Mouse (Mus musculus): ENCODE measurements around the gene Tdrd6. TPM values are rescaled to one million over a fixed set of nuclear protein-coding genes. Genes with fewer than 3 reads are reported as not detected.

Gene Tdrd6
- polyA plus RNA-seq, 1 experiment, result not detected

DNA sequence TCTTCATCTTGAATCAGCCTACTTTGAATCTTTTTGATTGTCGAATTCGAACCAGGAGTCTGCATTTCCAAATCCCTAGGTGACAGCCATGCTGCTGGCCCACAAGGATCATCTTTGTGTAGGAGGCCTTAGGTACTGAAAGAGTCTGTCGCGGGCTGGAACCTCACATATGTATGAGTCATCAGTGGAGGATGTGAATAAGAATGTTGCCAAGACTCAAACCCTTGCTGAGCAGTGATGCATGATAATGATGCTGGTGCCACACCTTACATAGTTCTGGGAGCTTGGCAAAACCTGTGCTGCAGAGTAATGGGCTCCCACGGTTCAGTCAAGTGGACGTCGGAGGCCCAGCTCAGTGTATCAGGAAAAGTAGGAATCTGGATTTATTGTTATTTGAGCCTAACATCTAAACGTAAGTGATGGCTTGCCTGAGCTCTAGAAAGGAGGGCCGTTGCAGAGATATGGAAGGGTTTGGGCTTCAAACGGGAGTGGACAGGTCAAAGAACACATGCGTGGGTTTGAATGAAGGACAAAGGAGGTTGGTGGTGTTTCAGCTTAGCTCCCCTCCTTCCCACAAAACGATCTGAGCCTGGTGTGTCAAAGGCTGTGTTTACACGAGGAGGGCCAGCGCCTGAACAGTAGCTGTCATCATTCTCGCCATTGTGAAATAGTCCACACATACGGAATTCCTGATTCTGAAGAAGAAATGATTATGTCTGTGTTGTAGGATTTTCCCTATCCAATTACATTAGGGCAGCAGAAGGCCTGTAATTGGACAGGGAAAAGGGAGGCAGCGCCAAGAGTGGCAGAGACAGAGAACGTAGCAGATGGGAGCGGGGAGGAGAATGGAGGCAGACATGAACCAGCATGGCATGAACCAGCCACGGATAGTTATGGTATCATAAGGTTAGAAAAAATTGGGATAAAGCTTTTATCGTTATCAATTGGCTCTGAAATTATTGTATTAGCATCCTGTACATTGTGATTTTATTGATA lies 37.5 kb downstream of the Tdrd6 start:
- Histone ChIP-seq H3K27ac (ENCODE audit: insufficient read depth, low read depth, low read length) (no peak overlapping the region), H3K4me1 (ENCODE audit: control insufficient read depth, insufficient read depth, insufficient read length, low read length) (no peaks in the 10 kb centered on the region), H3K36me3 (ENCODE audit: control insufficient read depth, insufficient read depth, low read length) (no peaks in the 10 kb centered on the region), H3K4me3 (ENCODE audit: low read depth, low read length) (no peak overlapping the region), H3K27me3 (ENCODE audit: control insufficient read depth, insufficient read depth, low read length) (no peaks in the 10 kb centered on the region)
- 84% methylated on average over 21 of the region's 21 CpGs for WGBS
- TF ChIP-seq CTCF (IDR thresholded peaks at IDR 0.05; ENCODE audit: extremely low read depth, insufficient read length, insufficient replicate concordance, low read depth, low read length) (no peak), POLR2A (IDR thresholded peaks at IDR 0.05; ENCODE audit: low read depth, low read length) (no peak)

DNA sequence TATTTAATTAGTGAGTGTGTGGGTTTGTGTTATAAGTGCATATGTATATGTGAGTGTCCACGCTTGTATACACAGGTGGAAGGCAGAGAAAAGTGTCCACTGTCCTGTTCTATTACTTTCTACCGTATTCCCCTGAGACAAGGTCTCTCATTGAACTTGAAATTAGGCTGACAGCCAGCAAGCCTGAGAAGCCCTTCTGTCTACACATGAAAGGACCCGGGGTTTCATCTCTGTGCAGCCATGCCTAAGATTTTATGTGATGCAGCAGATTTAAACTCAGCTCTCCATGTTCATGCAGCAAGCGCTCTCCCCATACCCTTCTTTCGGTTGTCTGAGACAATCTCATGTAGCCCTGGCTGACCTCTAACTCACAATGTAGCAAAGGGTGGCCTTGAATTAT lies 39.6 kb downstream of the Tdrd6 start:
- Histone ChIP-seq H3K4me1 (ENCODE audit: control insufficient read depth, insufficient read depth, insufficient read length, low read length) (no peaks in the 10 kb centered on the region), H3K27me3 (ENCODE audit: control insufficient read depth, insufficient read depth, low read length) (no peaks in the 10 kb centered on the region), H3K4me3 (ENCODE audit: low read depth, low read length) (no peak overlapping the region), H3K27ac (ENCODE audit: insufficient read depth, low read depth, low read length) (no peak overlapping the region), H3K36me3 (ENCODE audit: control insufficient read depth, insufficient read depth, low read length) (no peaks in the 10 kb centered on the region)
- WGBS, result 83% methylated on average over 5 of the region's 5 CpGs
- TF ChIP-seq CTCF (IDR thresholded peaks at IDR 0.05; ENCODE audit: extremely low read depth, insufficient read length, insufficient replicate concordance, low read depth, low read length) (no peak), POLR2A (IDR thresholded peaks at IDR 0.05; ENCODE audit: low read depth, low read length) (no peak)

DNA sequence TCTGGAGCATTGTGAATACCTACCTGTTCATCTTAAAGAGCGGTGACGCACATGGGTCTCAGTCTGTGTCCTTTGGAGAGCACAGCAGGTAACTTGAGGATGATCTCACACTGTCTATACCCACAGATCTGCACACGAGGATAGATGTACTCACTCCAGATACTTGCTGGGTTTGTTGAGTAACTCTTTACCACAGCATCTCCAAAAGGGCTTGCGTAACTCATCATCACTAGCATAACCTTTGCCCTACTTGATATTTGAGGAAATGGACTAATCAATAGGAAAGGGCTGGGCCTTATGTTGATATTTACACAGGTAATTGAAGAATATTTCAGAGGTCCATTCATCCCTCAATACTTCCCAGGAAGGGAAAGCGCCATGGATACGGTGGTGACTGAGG lies 40.3 kb downstream of the Tdrd6 start:
- 66% methylated on average over 6 of the region's 6 CpGs for WGBS
- no peaks in the 10 kb centered on the region for H3K36me3 ChIP-seq (ENCODE audit: control insufficient read depth, insufficient read depth, low read length)
- TF ChIP-seq POLR2A (IDR thresholded peaks at IDR 0.05; ENCODE audit: low read depth, low read length), result no peak
- TF ChIP-seq CTCF (IDR thresholded peaks at IDR 0.05; ENCODE audit: extremely low read depth, insufficient read length, insufficient replicate concordance, low read depth, low read length), result no peak
- no peak overlapping the region for H3K27ac ChIP-seq (ENCODE audit: insufficient read depth, low read depth, low read length)
- H3K4me3 ChIP-seq (ENCODE audit: low read depth, low read length), result no peak overlapping the region
- no peaks in the 10 kb centered on the region for H3K4me1 ChIP-seq (ENCODE audit: control insufficient read depth, insufficient read depth, insufficient read length, low read length)
- no peaks in the 10 kb centered on the region for H3K27me3 ChIP-seq (ENCODE audit: control insufficient read depth, insufficient read depth, low read length)

DNA sequence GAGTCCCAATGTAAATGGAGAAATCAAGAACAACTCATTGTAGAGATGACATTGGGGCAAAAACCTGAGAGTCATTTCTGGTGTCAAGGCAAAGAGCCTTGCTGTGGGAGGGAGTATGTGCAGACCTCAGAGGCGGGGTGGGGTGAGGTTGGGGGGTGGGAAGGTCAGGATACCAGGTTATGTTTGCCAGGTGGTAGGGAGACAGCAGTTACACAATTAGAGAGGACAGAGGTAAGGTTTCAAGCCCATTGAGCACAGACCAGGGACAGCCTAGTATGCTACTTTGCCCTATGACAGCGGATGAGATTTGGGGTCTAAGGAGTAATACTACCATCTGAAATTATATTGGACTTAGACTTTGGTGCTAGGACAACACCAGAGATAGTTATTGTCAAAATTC lies 42.8 kb downstream of the Tdrd6 start:
- Histone ChIP-seq H3K27me3 (ENCODE audit: control insufficient read depth, insufficient read depth, low read length) (no peaks in the 10 kb centered on the region), H3K4me1 (ENCODE audit: control insufficient read depth, insufficient read depth, insufficient read length, low read length) (peaks cover 5% of the 10 kb centered on the region; the same call in 1 of the 2 replicates), H3K27ac (ENCODE audit: insufficient read depth, low read depth, low read length) (no peak overlapping the region), H3K4me3 (ENCODE audit: low read depth, low read length) (no peak overlapping the region), H3K36me3 (ENCODE audit: control insufficient read depth, insufficient read depth, low read length) (no peaks in the 10 kb centered on the region)
- TF ChIP-seq CTCF (IDR thresholded peaks at IDR 0.05; ENCODE audit: extremely low read depth, insufficient read length, insufficient replicate concordance, low read depth, low read length), result no peak
- no peak for TF ChIP-seq POLR2A (IDR thresholded peaks at IDR 0.05; ENCODE audit: low read depth, low read length)
- WGBS, result 84% methylated on average over 2 of the region's 2 CpGs

DNA sequence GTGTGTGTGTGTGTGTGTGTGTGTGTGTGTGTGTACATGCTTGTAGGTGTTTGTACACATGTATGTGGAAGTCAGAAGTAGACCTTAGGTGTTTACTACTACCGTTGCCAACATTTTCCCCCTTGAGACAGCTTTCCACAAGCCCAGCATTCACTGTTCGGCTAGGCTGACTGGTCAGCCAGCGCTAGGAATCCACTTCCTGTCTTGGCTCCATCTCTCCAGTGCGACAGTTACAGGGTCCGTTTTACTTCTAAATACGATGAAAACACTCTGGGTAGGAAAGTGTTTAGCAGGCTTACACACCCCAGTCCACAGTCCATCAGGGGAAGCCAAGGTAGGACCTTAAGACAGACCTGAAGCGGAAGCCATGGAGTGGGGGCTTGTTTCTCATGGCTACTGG lies 45.3 kb downstream of the Tdrd6 start:
- Histone ChIP-seq H3K4me1 (ENCODE audit: control insufficient read depth, insufficient read depth, insufficient read length, low read length) (peaks cover 5% of the 10 kb centered on the region; the same call in 1 of the 2 replicates), H3K36me3 (ENCODE audit: control insufficient read depth, insufficient read depth, low read length) (no peaks in the 10 kb centered on the region), H3K4me3 (ENCODE audit: low read depth, low read length) (no peak overlapping the region), H3K27me3 (ENCODE audit: control insufficient read depth, insufficient read depth, low read length) (no peaks in the 10 kb centered on the region), H3K27ac (ENCODE audit: insufficient read depth, low read depth, low read length) (no peak overlapping the region)
- TF ChIP-seq CTCF (IDR thresholded peaks at IDR 0.05; ENCODE audit: extremely low read depth, insufficient read length, insufficient replicate concordance, low read depth, low read length) (no peak), POLR2A (IDR thresholded peaks at IDR 0.05; ENCODE audit: low read depth, low read length) (no peak)
- 72% methylated on average over 7 of the region's 7 CpGs for WGBS

DNA sequence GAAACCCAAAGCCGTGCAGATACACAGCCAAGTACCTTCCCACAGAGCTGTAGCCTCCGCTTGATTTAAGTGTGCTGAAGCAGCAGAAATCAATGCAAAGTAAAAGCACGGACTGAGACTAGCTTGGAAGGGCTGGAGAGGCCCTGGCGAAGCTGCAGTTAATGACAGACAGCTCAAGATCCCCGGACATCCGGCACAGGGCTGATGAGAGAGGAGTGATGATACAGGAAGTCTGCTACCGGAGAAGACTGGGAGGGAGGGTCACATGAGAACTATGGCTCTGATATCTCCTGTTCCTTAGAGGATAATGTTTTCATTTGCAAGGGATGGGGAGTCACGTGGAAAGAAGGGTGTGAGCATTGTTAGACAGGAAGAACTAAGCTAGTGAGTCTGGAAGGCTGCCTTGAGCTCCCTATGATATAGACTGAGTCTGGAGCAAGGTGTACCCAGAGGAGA lies 49.1 kb downstream of the Tdrd6 start:
- Histone ChIP-seq H3K4me3 (ENCODE audit: low read depth, low read length) (no peak overlapping the region), H3K27ac (ENCODE audit: insufficient read depth, low read depth, low read length) (no peak overlapping the region), H3K36me3 (ENCODE audit: control insufficient read depth, insufficient read depth, low read length) (no peaks in the 10 kb centered on the region), H3K4me1 (ENCODE audit: control insufficient read depth, insufficient read depth, insufficient read length, low read length) (peaks cover 5% of the 10 kb centered on the region; the same call in 1 of the 2 replicates), H3K27me3 (ENCODE audit: control insufficient read depth, insufficient read depth, low read length) (no peaks in the 10 kb centered on the region)
- 22% methylated on average over 8 of the region's 8 CpGs for WGBS
- TF ChIP-seq CTCF (IDR thresholded peaks at IDR 0.05; ENCODE audit: extremely low read depth, insufficient read length, insufficient replicate concordance, low read depth, low read length) (no peak), POLR2A (IDR thresholded peaks at IDR 0.05; ENCODE audit: low read depth, low read length) (no peak)

DNA sequence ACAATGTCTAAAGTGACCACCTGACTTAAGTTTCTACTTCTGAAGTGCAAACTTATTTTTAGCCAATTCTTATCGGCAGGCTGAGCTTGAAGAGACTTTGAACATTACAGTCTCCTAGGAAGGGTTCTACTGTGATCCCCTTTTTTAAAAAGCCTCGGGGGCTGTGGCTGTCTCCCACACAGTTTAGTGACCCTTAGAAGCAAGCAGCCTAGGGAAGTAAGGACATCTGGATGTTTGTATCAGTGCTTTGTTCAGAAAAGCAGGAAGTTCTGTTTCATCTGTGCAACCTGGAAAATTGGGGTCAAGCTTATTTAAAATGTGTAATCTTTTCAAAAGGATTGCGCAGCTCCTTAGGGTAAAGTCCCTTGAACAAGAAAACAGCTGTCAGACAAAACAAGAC lies 49.6 kb downstream of the Tdrd6 start:
- Histone ChIP-seq H3K27ac (ENCODE audit: insufficient read depth, low read depth, low read length) (no peak overlapping the region), H3K36me3 (ENCODE audit: control insufficient read depth, insufficient read depth, low read length) (no peaks in the 10 kb centered on the region), H3K4me3 (ENCODE audit: low read depth, low read length) (no peak overlapping the region), H3K27me3 (ENCODE audit: control insufficient read depth, insufficient read depth, low read length) (no peaks in the 10 kb centered on the region), H3K4me1 (ENCODE audit: control insufficient read depth, insufficient read depth, insufficient read length, low read length) (peaks cover 5% of the 10 kb centered on the region; the same call in 1 of the 2 replicates)
- no peak for TF ChIP-seq CTCF (IDR thresholded peaks at IDR 0.05; ENCODE audit: extremely low read depth, insufficient read length, insufficient replicate concordance, low read depth, low read length)
- TF ChIP-seq POLR2A (IDR thresholded peaks at IDR 0.05; ENCODE audit: low read depth, low read length), result no peak
- WGBS, result 15% methylated on average over 3 of the region's 3 CpGs
